Mouse (Mus musculus) cerebellum, adult 2 months (tissue): ENCODE measurements around the gene Wfdc1.

Experiments used
- CTCF ChIP-seq: fragments of 200-500 bp; IDR thresholded peaks from 2 replicates; pipeline ENCODE4 v1.5.1; 2011; ENCODE audit warnings: low read depth, mild to moderate bottlenecking, control low read depth, low read length, moderate library complexity, borderline replicate concordance; ENCODE audit not compliant: insufficient read depth
- POLR2A ChIP-seq: fragments of 200-500 bp; IDR thresholded peaks from 2 replicates; pipeline ENCODE4 v1.6.1; 2011; ENCODE audit warnings: low read length, control low read depth, borderline replicate concordance; ENCODE audit not compliant: insufficient read depth

DNA sequence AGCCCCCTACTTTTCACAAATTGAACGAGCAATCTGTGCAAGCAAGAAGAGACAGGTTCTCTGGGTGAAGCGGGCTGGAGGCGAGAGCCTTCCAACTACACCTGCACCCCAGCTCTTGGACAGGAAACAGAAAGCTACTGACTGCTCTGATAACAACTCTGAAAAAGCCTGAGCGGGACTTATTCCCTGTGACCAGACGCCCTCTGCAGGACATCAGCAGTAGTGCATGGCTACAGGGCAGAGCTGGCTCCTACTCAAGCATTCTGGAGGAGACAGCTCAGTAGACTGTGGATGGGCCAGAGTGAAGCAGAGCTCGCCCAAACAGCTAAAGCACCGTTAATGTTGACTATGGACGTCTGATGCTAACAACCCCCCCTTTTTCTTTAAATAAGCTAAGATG, 10.2 kb downstream of the Wfdc1 start:
- TF ChIP-seq POLR2A = no peak
- TF ChIP-seq CTCF = peak; percentile 93
